Mouse (Mus musculus) liver, embryonic 15.5 days (tissue): Measurements from ENCODE around the gene Camkk1. TPM values are rescaled to one million over a fixed set of nuclear protein-coding genes. Genes with fewer than 3 reads are reported as not detected.

Experiments used
- ATAC-seq: fragments of 200-750 bp; cut with Nextera tagmentation; 2 replicates; pipeline ENCODE4 v1.8.0; 2017; ENCODE audit warnings: moderate number of reproducible peaks, mild to moderate bottlenecking, moderate library complexity; ENCODE audit not compliant: insufficient read depth
- H3K27ac ChIP-seq: fragments of 300-500 bp; sonication (generic); replicated peaks from 2 replicates; pipeline ENCODE4 v1.5.1; 2015; ENCODE audit warnings: mild to moderate bottlenecking, inconsistent platforms
- H3K27me3 ChIP-seq: fragments of 300-500 bp; sonication (generic); 2 replicates; pipeline ENCODE4 v1.6.1; 2015; ENCODE audit warnings: mild to moderate bottlenecking, inconsistent platforms
- H3K36me3 ChIP-seq: fragments of 300-500 bp; sonication (generic); replicated peaks from 2 replicates; pipeline ENCODE4 v1.6.1; 2015; ENCODE audit warnings: moderate library complexity, mild to moderate bottlenecking, inconsistent platforms
- H3K4me1 ChIP-seq: fragments of 300-500 bp; sonication (generic); replicated peaks from 2 replicates; pipeline ENCODE4 v1.6.1; 2015; ENCODE audit warnings: inconsistent platforms
- H3K4me2 ChIP-seq: fragments of 300-500 bp; sonication (generic); 2 replicates; pipeline ENCODE4 v1.6.1; 2015; ENCODE audit warnings: moderate library complexity, mild to moderate bottlenecking, inconsistent platforms
- H3K4me3 ChIP-seq: fragments of 300-500 bp; sonication (generic); replicated peaks from 2 replicates; pipeline ENCODE4 v1.5.1; 2015; ENCODE audit warnings: mild to moderate bottlenecking, inconsistent platforms
- H3K9ac ChIP-seq: fragments of 300-500 bp; sonication (generic); 2 replicates; pipeline ENCODE4 v1.6.1; 2015; ENCODE audit warnings: moderate library complexity, mild to moderate bottlenecking, inconsistent platforms
- H3K9me3 ChIP-seq: fragments of 300-500 bp; sonication (generic); replicated peaks from 2 replicates; pipeline ENCODE4 v1.6.1; 2016; ENCODE audit warnings: inconsistent platforms
- WGBS: fragments of 180-500 bp; shearing (Covaris S2); methylation state at CpG from one replicate; pipeline ENCODE4 v1.1.7; 2015; ENCODE audit warnings: mixed read lengths; ENCODE audit not compliant: insufficient replicate concordance; 5-methylcytosine and 5-hydroxymethylcytosine counted together
- polyA plus RNA-seq: library from polyadenylated mRNA; unstranded; fragments of >200 nt; fragmentation: Nextera tagmentation; extraction: Ambion mirVana; gene quantifications from 2 replicates; pipeline ENCODE4 v1.2.1, GENCODE M21; 2015

Gene Camkk1
- polyA plus RNA-seq, 1 experiment from 2014 or later = 0.73 TPM

GRCm38 (mm10) chr11:73031536-73031935 is 12.7 kb downstream of the Camkk1 start:
- Histone ChIP-seq H3K4me1 (peaks cover 8% of the 10 kb centered on the region), H3K4me3 (no peak overlapping the region), H3K27me3 (no peaks in the 10 kb centered on the region; the same call in 1 of the 2 replicates), H3K27ac (no peak overlapping the region), H3K36me3 (no peaks in the 10 kb centered on the region), H3K9me3 (no peaks in the 10 kb centered on the region), H3K9ac (no peak overlapping the region), H3K4me2 (no peak overlapping the region)
- 61% methylated on average over 5 of the region's 5 CpGs for WGBS
- ATAC-seq = no peak

DNA sequence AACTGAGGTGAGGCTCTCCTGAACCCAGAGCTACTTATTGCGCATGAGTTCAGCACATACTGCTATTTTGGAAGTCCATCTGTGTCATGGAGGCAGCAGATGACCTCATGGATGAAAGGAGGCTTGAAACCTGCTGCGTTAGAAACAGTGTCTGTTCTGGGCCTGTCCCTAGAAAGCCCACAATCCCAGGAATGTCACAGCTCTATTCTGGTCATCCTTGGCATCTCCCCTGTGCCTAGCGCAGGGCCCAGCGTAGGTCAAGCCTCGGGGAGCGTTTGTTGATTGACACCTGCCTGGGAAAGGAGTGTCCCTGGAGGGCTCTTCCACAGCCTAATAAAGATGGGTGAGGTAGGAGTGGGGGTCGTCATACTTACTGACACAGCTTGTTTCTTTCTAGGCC is 17.3 kb downstream of the Camkk1 start:
- Histone ChIP-seq H3K4me3 (no peak overlapping the region), H3K36me3 (no peaks in the 10 kb centered on the region), H3K27ac (no peak overlapping the region), H3K4me1 (peaks cover 3% of the 10 kb centered on the region), H3K4me2 (no peak overlapping the region), H3K9ac (no peak overlapping the region), H3K9me3 (no peaks in the 10 kb centered on the region), H3K27me3 (no peaks in the 10 kb centered on the region; the same call in 1 of the 2 replicates)
- WGBS = 74% methylated on average over 7 of the region's 7 CpGs
- ATAC-seq = no peak

GRCm38 (mm10) chr11:73036889-73037288 is 18.1 kb downstream of the Camkk1 start:
- H3K9ac ChIP-seq = no peak overlapping the region
- no peak overlapping the region for H3K27ac ChIP-seq
- H3K4me2 ChIP-seq = no peak overlapping the region
- no peaks in the 10 kb centered on the region; the same call in 1 of the 2 replicates for H3K27me3 ChIP-seq
- no peak overlapping the region for H3K4me3 ChIP-seq
- WGBS = 68% methylated on average over 6 of the region's 6 CpGs
- no peaks in the 10 kb centered on the region for H3K9me3 ChIP-seq
- H3K36me3 ChIP-seq = no peaks in the 10 kb centered on the region
- H3K4me1 ChIP-seq = no peaks in the 10 kb centered on the region
- ATAC-seq = no peak

DNA sequence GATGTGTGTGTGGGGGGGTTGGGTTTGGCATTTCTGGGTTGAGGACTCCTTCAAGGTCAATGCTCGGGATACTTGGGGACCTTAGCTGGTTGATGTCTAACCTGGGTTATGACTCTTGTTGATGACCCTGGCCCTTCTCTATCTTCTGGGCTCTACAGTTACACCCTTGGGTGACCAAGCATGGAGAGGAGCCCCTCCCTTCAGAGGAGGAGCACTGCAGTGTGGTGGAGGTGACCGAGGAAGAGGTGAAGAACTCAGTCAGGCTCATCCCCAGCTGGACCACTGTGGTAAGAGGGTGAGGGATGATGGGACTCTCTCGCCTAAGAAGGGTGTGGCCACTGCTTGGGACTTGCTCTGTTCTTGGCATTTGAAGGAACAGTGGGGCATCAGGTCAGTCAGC is 18.9 kb downstream of the Camkk1 start:
- no peak overlapping the region for H3K4me3 ChIP-seq
- H3K4me2 ChIP-seq = no peak overlapping the region
- H3K27me3 ChIP-seq = no peaks in the 10 kb centered on the region
- no peaks in the 10 kb centered on the region for H3K9me3 ChIP-seq
- H3K36me3 ChIP-seq = no peaks in the 10 kb centered on the region
- H3K4me1 ChIP-seq = no peaks in the 10 kb centered on the region
- H3K27ac ChIP-seq = no peak overlapping the region
- no peak for ATAC-seq
- 55% methylated on average over 3 of the region's 3 CpGs for WGBS
- no peak overlapping the region for H3K9ac ChIP-seq

DNA sequence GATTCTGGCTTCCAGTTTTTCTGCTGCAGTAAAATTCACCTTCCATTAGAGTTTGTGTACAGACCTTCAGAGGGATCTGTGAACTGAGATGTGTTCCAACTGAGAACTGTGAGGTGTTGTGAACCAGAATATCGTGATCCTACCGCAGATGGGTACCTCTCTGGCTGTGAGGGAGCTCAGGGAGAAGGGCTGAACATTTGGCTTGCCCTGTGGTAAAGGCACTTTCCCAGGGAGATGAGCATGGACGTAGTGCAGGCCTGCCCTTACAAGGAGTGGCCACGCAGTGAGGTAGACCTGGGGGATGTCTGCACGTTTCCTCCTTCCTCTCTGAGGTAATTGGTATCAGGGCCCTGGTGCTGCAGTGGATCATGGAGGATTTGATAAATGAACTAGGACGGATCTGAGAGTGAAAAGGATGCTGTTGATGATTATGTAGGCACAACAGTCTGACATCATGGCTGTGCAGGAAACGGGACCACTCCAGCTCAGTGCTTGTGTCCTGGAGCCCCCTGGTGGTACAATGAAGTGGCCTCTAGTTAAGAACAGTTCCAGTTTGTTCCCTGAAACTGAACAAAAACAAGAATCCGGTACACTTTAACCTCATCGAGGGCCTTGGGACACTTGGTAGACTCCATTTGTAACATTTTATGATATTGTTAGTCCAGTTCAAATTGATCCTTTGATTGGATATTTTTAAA is 20.4 kb downstream of the Camkk1 start:
- no peaks in the 10 kb centered on the region for H3K27me3 ChIP-seq
- no peak for ATAC-seq
- WGBS = 55% methylated on average over 9 of the region's 9 CpGs
- no peak overlapping the region for H3K9ac ChIP-seq
- no peaks in the 10 kb centered on the region for H3K4me1 ChIP-seq
- H3K4me3 ChIP-seq = no peak overlapping the region
- H3K9me3 ChIP-seq = no peaks in the 10 kb centered on the region
- H3K27ac ChIP-seq = no peak overlapping the region
- no peaks in the 10 kb centered on the region for H3K36me3 ChIP-seq
- H3K4me2 ChIP-seq = no peak overlapping the region

GRCm38 (mm10) chr11:73044229-73044755 is 25.5 kb downstream of the Camkk1 start:
- Histone ChIP-seq H3K4me1 (peaks cover 16% of the 10 kb centered on the region), H3K4me3 (no peak overlapping the region), H3K9me3 (no peaks in the 10 kb centered on the region), H3K27me3 (no peaks in the 10 kb centered on the region), H3K27ac (no peak overlapping the region), H3K9ac (no peak overlapping the region), H3K36me3 (no peaks in the 10 kb centered on the region), H3K4me2 (no peak overlapping the region)
- WGBS = 46% methylated on average over 6 of the region's 6 CpGs
- ATAC-seq = no peak

GRCm38 (mm10) chr11:73044789-73045188 is 26.0 kb downstream of the Camkk1 start:
- H3K36me3 ChIP-seq = peaks cover 1% of the 10 kb centered on the region
- 41% methylated on average over 4 of the region's 4 CpGs for WGBS
- no peaks in the 10 kb centered on the region for H3K9me3 ChIP-seq
- H3K4me2 ChIP-seq = no peak overlapping the region
- no peak overlapping the region for H3K4me3 ChIP-seq
- no peak overlapping the region for H3K27ac ChIP-seq
- no peaks in the 10 kb centered on the region for H3K27me3 ChIP-seq
- no peak overlapping the region for H3K9ac ChIP-seq
- H3K4me1 ChIP-seq = peaks cover 20% of the 10 kb centered on the region
- ATAC-seq = no peak

DNA sequence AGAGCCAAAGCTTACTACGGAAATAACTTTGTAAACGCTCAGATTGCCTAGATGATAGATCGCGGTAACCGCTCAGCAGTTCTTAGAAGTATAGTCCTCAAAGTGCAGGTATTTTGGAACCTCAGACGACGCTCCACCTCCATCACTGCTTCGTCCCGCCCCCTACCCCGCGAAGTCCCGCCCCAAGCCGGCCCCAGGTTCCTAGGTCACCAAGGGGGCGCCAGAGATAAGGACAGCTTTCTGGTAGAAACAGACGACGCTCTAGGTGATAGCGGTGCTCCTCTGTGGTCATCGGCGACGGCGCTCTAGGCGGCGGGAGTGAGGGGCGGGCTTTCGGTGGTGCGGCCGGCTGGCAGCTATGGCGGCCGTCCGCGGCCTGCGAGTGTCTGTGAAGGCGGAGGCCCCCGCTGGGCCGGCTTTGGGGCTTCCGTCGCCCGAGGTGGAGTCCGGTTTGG is 28.8 kb downstream of the Camkk1 start, which contains the start of gene Ncbp3:
Ncbp3 (plus strand) TSS at position 242 of the 455 bp plus-strand sequence.
- H3K36me3 ChIP-seq = peaks cover 28% of the 10 kb centered on the region
- under 1% methylated on average over 39 of the region's 39 CpGs for WGBS
- H3K4me1 ChIP-seq = peaks cover 20% of the 10 kb centered on the region
- ATAC-seq = peak; percentile 96
- H3K4me2 ChIP-seq = peak within 1 kb of the TSS; percentile 80
- H3K27me3 ChIP-seq = no peaks in the 10 kb centered on the region
- H3K9me3 ChIP-seq = no peaks in the 10 kb centered on the region
- peak within 1 kb of the TSS; percentile 95 for H3K4me3 ChIP-seq
- H3K9ac ChIP-seq = peak within 1 kb of the TSS; percentile 93
- peak within 1 kb of the TSS; percentile 89 for H3K27ac ChIP-seq

DNA sequence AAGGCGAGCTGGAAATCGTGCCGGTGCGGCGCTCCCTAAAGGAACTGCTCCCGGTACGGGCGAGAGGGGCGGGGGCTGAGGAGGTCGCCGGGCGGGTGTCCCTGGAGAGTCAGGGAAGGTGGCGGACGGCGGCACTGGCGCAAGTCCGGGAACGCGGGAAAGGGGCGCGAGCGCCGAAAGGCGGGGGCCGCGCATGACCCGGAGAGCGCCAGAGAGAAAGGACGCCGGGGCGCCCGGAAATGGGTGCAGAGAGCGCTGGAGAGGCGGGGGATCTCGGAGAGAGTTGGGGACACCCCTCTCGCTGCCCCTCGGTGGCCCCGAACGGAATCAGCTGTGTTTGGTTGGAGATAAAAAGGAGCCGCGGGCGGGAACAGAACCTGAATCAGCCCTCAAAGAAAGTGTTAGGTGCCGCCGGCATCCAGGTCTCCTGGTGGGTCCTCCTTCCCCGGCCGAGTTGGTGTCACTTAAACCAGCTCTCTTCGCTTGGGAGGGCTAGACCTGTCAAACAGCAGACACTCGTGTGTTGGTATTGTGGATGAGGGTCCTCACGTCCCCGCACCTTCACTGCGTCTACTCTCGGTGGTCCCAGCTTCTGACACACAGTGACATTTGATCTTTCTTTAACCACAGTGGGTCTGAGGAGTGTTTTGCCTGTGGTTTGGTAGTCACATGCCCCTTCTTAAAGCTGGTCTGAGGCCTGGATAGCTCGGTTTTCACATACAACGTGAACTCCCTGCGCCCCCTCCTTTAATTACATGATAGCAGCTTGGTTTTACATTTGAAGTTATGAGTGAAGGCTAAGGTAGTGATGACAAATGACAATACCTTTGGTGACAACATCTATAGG is 29.4 kb downstream of the Camkk1 start:
- peak overlapping the region; percentile 95 for H3K4me3 ChIP-seq
- 2% methylated on average over 55 of the region's 55 CpGs for WGBS
- ATAC-seq = peak; percentile 74
- H3K36me3 ChIP-seq = peaks cover 34% of the 10 kb centered on the region
- H3K4me2 ChIP-seq = peak overlapping the region; percentile 80
- no peaks in the 10 kb centered on the region for H3K9me3 ChIP-seq
- H3K4me1 ChIP-seq = peaks cover 20% of the 10 kb centered on the region
- peak overlapping the region; percentile 93 for H3K9ac ChIP-seq
- H3K27ac ChIP-seq = peak overlapping the region; percentile 89
- no peaks in the 10 kb centered on the region for H3K27me3 ChIP-seq

- H3K27me3 ChIP-seq = no peaks in the 10 kb centered on the region
- 8% methylated on average over 4 of the region's 4 CpGs for WGBS
- peak overlapping the region; percentile 95 for H3K4me3 ChIP-seq
- H3K9me3 ChIP-seq = no peaks in the 10 kb centered on the region
- H3K4me1 ChIP-seq = peaks cover 20% of the 10 kb centered on the region
- H3K9ac ChIP-seq = peak overlapping the region; percentile 93
- H3K36me3 ChIP-seq = peaks cover 45% of the 10 kb centered on the region
- H3K4me2 ChIP-seq = peak overlapping the region; percentile 80
- H3K27ac ChIP-seq = peak overlapping the region; percentile 89
- ATAC-seq = no peak
These were observed 30.5 kb downstream of the Camkk1 start for GRCm38 (mm10) chr11:73049335-73049734.

GRCm38 (mm10) chr11:73052795-73053194 is 34.0 kb downstream of the Camkk1 start:
- H3K36me3 ChIP-seq = peaks cover 77% of the 10 kb centered on the region
- 53% methylated on average over 1 of the region's 1 CpGs for WGBS

More at GRCm38 (mm10) chr11:73052795-73053194, 34.0 kb downstream of the Camkk1 start:
- no peak for ATAC-seq
- peaks cover 26% of the 10 kb centered on the region for H3K4me1 ChIP-seq
- H3K9ac ChIP-seq = no peak overlapping the region
- no peak overlapping the region for H3K4me3 ChIP-seq
- no peaks in the 10 kb centered on the region for H3K9me3 ChIP-seq
- H3K4me2 ChIP-seq = no peak overlapping the region
- H3K27ac ChIP-seq = no peak overlapping the region
- no peaks in the 10 kb centered on the region for H3K27me3 ChIP-seq
